Mouse (Mus musculus) forebrain, embryonic 11.5 days (tissue): Measurements from ENCODE around the gene Haus7. TPM values are rescaled to one million over a fixed set of nuclear protein-coding genes. Genes with fewer than 3 reads are reported as not detected.
"Not testable (repeated sequence)": the region's sequence is repeated elsewhere in the genome, so short reads cannot be mapped to it uniquely, and the experiment has no call there.

Experiments
- ATAC-seq: fragments of 200-750 bp; cut with Nextera tagmentation; replicated peaks from 2 replicates; pipeline ENCODE4 v1.8.0; 2017; ENCODE audit warnings: moderate TSS enrichment; ENCODE audit not compliant: low FRiP score
- DNase-seq: peaks from one replicate; pipeline ENCODE4 v3.0.0-alpha.2; 2017; ENCODE audit warnings: low spot score
- H3K27ac ChIP-seq: fragments of 300-500 bp; sonication (generic); 2 replicates; pipeline ENCODE4 v1.5.1; 2014; ENCODE audit warnings: low read depth, low read length
- H3K27me3 ChIP-seq: fragments of 300-500 bp; sonication (generic); 2 replicates; pipeline ENCODE4 v1.6.1; 2014; ENCODE audit warnings: mild to moderate bottlenecking, low read length, mixed read lengths; ENCODE audit not compliant: control insufficient read depth, insufficient read depth
- H3K36me3 ChIP-seq: fragments of 300-500 bp; sonication (generic); 2 replicates; pipeline ENCODE4 v1.6.1; 2014; ENCODE audit warnings: mild to moderate bottlenecking, low read length, moderate library complexity, mixed read lengths; ENCODE audit not compliant: control insufficient read depth, insufficient read depth
- H3K4me1 ChIP-seq: fragments of 300-500 bp; sonication (generic); replicated peaks from 2 replicates; pipeline ENCODE4 v1.6.1; 2014; ENCODE audit warnings: low read length, mixed read lengths; ENCODE audit not compliant: control insufficient read depth, insufficient read depth
- H3K4me2 ChIP-seq: fragments of 300-500 bp; sonication (generic); 2 replicates; pipeline ENCODE4 v1.6.1; 2014; ENCODE audit warnings: low read depth, mild to moderate bottlenecking, low read length, moderate library complexity, mixed read lengths; ENCODE audit not compliant: severe bottlenecking
- H3K4me3 ChIP-seq: fragments of 300-500 bp; sonication (generic); 2 replicates; pipeline ENCODE4 v1.5.1; 2014; ENCODE audit warnings: low read depth, low read length
- H3K9ac ChIP-seq: fragments of 300-500 bp; sonication (generic); 2 replicates; pipeline ENCODE4 v1.6.1; 2014; ENCODE audit warnings: low read length
- H3K9me3 ChIP-seq: fragments of 300-500 bp; sonication (generic); 2 replicates; pipeline ENCODE4 v1.6.1; 2016; ENCODE audit warnings: low read length, mixed read lengths; ENCODE audit not compliant: control insufficient read depth
- WGBS: fragments of 180-500 bp; shearing (Covaris S2); extraction: QIAGEN DNeasy Blood & Tissue Kit; methylation state at CpG from one replicate; pipeline ENCODE4 v1.1.7; 2014; 5-methylcytosine and 5-hydroxymethylcytosine counted together
- polyA plus RNA-seq: library from polyadenylated mRNA; unstranded; fragments of >200 nt; fragmentation: Nextera tagmentation; extraction: Ambion mirVana; gene quantifications from 2 replicates; pipeline ENCODE4 v1.2.1, GENCODE M21; 2014

The Haus7 gene
- polyA plus RNA-seq = 74.8 and 78.2 TPM in 2 replicates

DNA sequence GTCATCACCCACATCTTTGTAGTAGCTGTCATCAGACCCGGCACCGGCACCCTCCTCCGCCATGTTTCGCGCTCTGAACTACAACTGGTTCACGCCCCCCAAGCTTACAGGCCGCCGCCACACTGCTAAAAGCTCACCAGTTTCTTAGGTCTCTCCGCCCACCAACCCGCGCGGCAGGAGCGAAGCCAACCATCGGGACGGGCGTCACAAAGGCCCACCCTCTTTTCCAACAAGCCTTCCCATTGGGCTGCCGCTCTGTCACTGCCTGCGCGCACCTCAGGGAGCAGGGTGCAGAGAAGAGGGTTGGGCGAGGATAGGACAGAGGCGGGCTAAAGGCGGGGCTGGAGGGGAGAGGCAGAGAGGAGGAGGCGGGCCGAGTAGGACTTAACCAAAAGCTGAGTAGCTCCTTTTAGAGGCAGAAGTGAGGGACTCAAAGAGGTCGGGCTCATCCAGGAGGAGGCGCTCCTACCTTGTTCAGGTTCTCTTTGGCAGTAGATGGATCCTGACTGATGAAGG is at the start of gene Haus7:
TSS of gene Haus7 (minus strand) at position 168 of the 516 bp plus-strand sequence.
- H3K9me3 ChIP-seq = no peaks in the 10 kb centered on the region
- no peaks in the 10 kb centered on the region for H3K36me3 ChIP-seq
- no peaks in the 10 kb centered on the region for H3K4me1 ChIP-seq
- DNase-seq (peak; percentile 92), ATAC-seq (peak; percentile 100)
- 25% methylated on average over 25 of the region's 26 CpGs for WGBS
- peak within 1 kb of the TSS; percentile 55 for H3K9ac ChIP-seq
- H3K27me3 ChIP-seq = no peaks in the 10 kb centered on the region
- H3K4me3 ChIP-seq = peak within 1 kb of the TSS; percentile 52
- peak within 1 kb of the TSS; percentile 52 for H3K4me2 ChIP-seq
- H3K27ac ChIP-seq = no peak within 1 kb of the TSS

DNA sequence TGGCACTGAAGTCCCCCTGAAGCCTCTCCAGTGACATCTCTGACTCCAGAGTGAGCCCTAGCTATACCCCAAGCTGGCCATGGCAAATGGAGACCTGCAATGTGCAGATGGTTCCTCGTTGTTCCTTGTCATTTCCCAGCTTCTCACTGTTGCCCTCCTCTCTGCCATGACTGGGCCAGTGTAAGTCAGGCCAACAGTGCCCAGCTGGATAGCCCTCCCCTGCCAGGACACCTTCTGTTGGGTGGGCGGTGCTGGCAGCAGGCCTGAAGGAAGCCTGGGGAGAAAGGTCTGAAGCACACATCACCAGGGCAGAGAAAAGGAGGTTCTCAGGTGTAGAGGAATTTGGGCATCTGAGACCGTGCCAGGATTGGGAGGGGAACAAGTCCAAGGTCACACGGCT is 47.7 kb upstream of the Haus7 start:
- peaks cover 18% of the 10 kb centered on the region for H3K27me3 ChIP-seq
- 75% methylated on average over 4 of the region's 4 CpGs for WGBS
- no peak overlapping the region for H3K9ac ChIP-seq
- no peaks in the 10 kb centered on the region for H3K4me1 ChIP-seq
- no peak overlapping the region for H3K4me2 ChIP-seq
- ATAC-seq = no peak
- H3K27ac ChIP-seq = no peak overlapping the region
- H3K4me3 ChIP-seq = no peak overlapping the region
- DNase-seq = no peak
- H3K9me3 ChIP-seq = no peaks in the 10 kb centered on the region
- no peaks in the 10 kb centered on the region for H3K36me3 ChIP-seq

DNA sequence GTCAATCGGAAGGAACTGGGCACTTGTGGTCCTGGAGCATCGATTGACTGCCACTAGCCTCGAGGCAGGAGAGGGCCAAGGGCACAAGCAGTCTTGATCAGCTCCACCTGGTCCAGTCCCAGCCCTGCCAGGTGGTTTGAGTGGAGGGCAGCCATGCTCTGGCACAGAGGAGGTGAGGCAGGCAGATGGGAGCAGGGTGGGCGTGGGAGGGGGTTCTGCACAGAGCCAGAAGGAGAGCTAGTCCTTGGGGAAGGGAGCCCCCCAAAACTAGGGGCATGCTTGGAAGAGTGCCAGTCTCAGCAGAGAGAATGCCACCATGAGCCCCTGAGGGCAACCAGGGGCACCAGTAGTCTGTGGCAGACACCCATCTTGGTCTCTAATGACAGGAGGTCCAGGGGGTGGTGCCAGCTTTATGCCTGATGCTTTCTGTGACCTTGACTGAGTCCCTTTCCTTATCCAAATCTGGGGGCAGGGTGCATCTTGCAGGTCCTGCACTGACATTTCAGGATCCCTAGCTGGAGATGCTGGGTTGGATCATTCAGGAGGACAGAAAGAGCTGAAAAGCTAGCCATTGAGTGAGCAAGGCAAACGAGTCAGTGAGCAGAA is 46.4 kb upstream of the Haus7 start:
- no peak overlapping the region for H3K4me2 ChIP-seq
- no peak overlapping the region for H3K4me3 ChIP-seq
- WGBS = 66% methylated on average over 5 of the region's 5 CpGs
- ATAC-seq (no peak), DNase-seq (no peak)
- H3K36me3 ChIP-seq = no peaks in the 10 kb centered on the region
- peaks cover 18% of the 10 kb centered on the region for H3K27me3 ChIP-seq
- H3K9ac ChIP-seq = no peak overlapping the region
- H3K4me1 ChIP-seq = no peaks in the 10 kb centered on the region
- H3K9me3 ChIP-seq = no peaks in the 10 kb centered on the region
- no peak overlapping the region for H3K27ac ChIP-seq

- H3K4me3 ChIP-seq = no peak overlapping the region
- no peak overlapping the region for H3K9ac ChIP-seq
- ATAC-seq (no peak), DNase-seq (no peak)
- H3K36me3 ChIP-seq = no peaks in the 10 kb centered on the region
- H3K4me1 ChIP-seq = no peaks in the 10 kb centered on the region
- H3K4me2 ChIP-seq = no peak overlapping the region
- no peaks in the 10 kb centered on the region for H3K9me3 ChIP-seq
- H3K27me3 ChIP-seq = no peaks in the 10 kb centered on the region
- WGBS = 87% methylated on average over 4 of the region's 4 CpGs
- H3K27ac ChIP-seq = no peak overlapping the region
Observed at GRCm38 (mm10) chrX:73496746-73497145, 37.9 kb upstream of the Haus7 start.

- DNase-seq, H3K27me3 ChIP-seq, H3K4me1 ChIP-seq, H3K9ac ChIP-seq, H3K9me3 ChIP-seq, H3K4me3 ChIP-seq, H3K27ac ChIP-seq, ATAC-seq, H3K4me2 ChIP-seq, H3K36me3 ChIP-seq: not testable (repeated sequence)
- WGBS = 14% methylated on average over 1 of the region's 2 CpGs
Observed at GRCm38 (mm10) chrX:73493567-73493966, 34.7 kb upstream of the Haus7 start.

GRCm38 (mm10) chrX:73490804-73491203 is 32.0 kb upstream of the Haus7 start:
- H3K4me3 ChIP-seq = no peak overlapping the region
- H3K9me3 ChIP-seq = no peaks in the 10 kb centered on the region
- no peak overlapping the region for H3K27ac ChIP-seq
- H3K27me3 ChIP-seq = no peaks in the 10 kb centered on the region
- no peaks in the 10 kb centered on the region for H3K4me1 ChIP-seq
- no peaks in the 10 kb centered on the region for H3K36me3 ChIP-seq
- no peak overlapping the region for H3K4me2 ChIP-seq
- no peak overlapping the region for H3K9ac ChIP-seq
- DNase-seq (no peak), ATAC-seq (no peak)
- WGBS = 81% methylated on average over 3 of the region's 3 CpGs

DNA sequence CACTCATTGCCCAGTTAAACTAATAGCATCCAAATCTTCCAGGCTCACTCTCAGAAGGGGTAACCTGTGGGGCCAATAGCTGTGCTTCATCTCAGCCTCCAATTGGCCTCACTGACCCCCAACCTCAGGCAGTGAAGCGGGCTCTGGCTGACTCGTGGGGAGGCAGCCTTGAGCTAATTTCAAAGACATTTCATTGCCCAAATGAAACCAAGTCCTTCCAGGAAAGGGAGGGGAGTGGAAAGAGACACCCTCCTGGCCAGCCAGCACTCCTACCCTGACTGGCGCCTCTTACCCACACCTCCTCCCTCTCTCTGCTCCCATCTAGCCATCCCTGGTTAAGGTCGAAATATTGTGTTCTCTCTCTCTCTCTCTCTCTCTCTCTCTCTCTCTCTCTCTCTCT is 31.3 kb upstream of the Haus7 start:
- no peaks in the 10 kb centered on the region for H3K4me1 ChIP-seq
- WGBS = 75% methylated on average over 4 of the region's 4 CpGs
- H3K36me3 ChIP-seq = no peaks in the 10 kb centered on the region
- no peaks in the 10 kb centered on the region for H3K27me3 ChIP-seq
- no peak overlapping the region for H3K4me3 ChIP-seq
- H3K9ac ChIP-seq = no peak overlapping the region
- DNase-seq = no peak
- no peak for ATAC-seq
- H3K4me2 ChIP-seq = no peak overlapping the region
- H3K27ac ChIP-seq = no peak overlapping the region
- no peaks in the 10 kb centered on the region for H3K9me3 ChIP-seq

- no peak overlapping the region for H3K27ac ChIP-seq
- DNase-seq = no peak
- 79% methylated on average over 5 of the region's 5 CpGs for WGBS
- no peak overlapping the region for H3K4me2 ChIP-seq
- H3K9me3 ChIP-seq = no peaks in the 10 kb centered on the region
- H3K27me3 ChIP-seq = no peaks in the 10 kb centered on the region
- H3K36me3 ChIP-seq = no peaks in the 10 kb centered on the region
- H3K4me3 ChIP-seq = no peak overlapping the region
- H3K4me1 ChIP-seq = no peaks in the 10 kb centered on the region
- H3K9ac ChIP-seq = no peak overlapping the region
- ATAC-seq = no peak
Observed at GRCm38 (mm10) chrX:73486920-73487319, 28.1 kb upstream of the Haus7 start.

- Histone ChIP-seq H3K4me3 (no peak overlapping the region), H3K36me3 (no peaks in the 10 kb centered on the region), H3K4me1 (no peaks in the 10 kb centered on the region), H3K9me3 (no peaks in the 10 kb centered on the region), H3K9ac (no peak overlapping the region), H3K27me3 (no peaks in the 10 kb centered on the region), H3K27ac (no peak overlapping the region), H3K4me2 (no peak overlapping the region)
- 87% methylated on average over 4 of the region's 4 CpGs for WGBS
- no peak for ATAC-seq
- no peak for DNase-seq
Observed at GRCm38 (mm10) chrX:73484870-73485269, 26.0 kb upstream of the Haus7 start.
